Mouse (Mus musculus): ENCODE results near the gene Mre11a. TPM values are rescaled to one million over a fixed set of nuclear protein-coding genes. Genes with fewer than 3 reads are reported as not detected.

The Mre11a gene
- polyA plus RNA-seq, 1 experiment from 2014 or later, result 19.9 TPM

Other genes starting within 250 kb of the Mre11a start
- 48.4 and 49.1 TPM in 2 replicates for gene Amotl1, start 139.6 kb upstream of the Mre11a start, polyA plus RNA-seq (2014; fragmentation: Nextera tagmentation; extraction: Ambion mirVana)
- gene Piwil4, start 43.9 kb upstream of the Mre11a start, polyA plus RNA-seq (2014; fragmentation: Nextera tagmentation; extraction: Ambion mirVana), result 0.21 and 0.47 TPM in 2 replicates
- gene Fut4, start 32.3 kb upstream of the Mre11a start, polyA plus RNA-seq (2014; fragmentation: Nextera tagmentation; extraction: Ambion mirVana), result 1.9 and 2.1 TPM in 2 replicates
- gene 1700012B09Rik, start 13.6 kb upstream of the Mre11a start, polyA plus RNA-seq (2014; fragmentation: Nextera tagmentation; extraction: Ambion mirVana), result 0.64 and 5.8 TPM in 2 replicates
- 42.3 and 45.9 TPM in 2 replicates for gene Ankrd49, start 202 bp downstream of the Mre11a start, polyA plus RNA-seq (2014; fragmentation: Nextera tagmentation; extraction: Ambion mirVana)
- 3.2 and 4.4 TPM in 2 replicates for gene Gpr83, start 75.6 kb downstream of the Mre11a start, polyA plus RNA-seq (2014; fragmentation: Nextera tagmentation; extraction: Ambion mirVana)
- 0.26 and 0.51 TPM in 2 replicates for gene Izumo1r, start 119.3 kb downstream of the Mre11a start, polyA plus RNA-seq (2014; fragmentation: Nextera tagmentation; extraction: Ambion mirVana)